Mouse (Mus musculus) limb, embryonic 10.5 days (tissue): ENCODE data around the gene Dnah3. TPM values are rescaled to one million over a fixed set of nuclear protein-coding genes. Genes with fewer than 3 reads are reported as not detected.

Source experiments
- DNase-seq: peaks from one replicate; pipeline ENCODE4 v3.0.0-alpha.2; 2017; ENCODE audit warnings: low spot score
- H3K27ac ChIP-seq: fragments of 300-500 bp; sonication (generic); 2 replicates; pipeline ENCODE4 v1.5.1; 2016; ENCODE audit warnings: mild to moderate bottlenecking
- H3K27me3 ChIP-seq: fragments of 300-500 bp; sonication (generic); 2 replicates; pipeline ENCODE4 v1.6.1; 2016; ENCODE audit warnings: low read depth, mild to moderate bottlenecking; ENCODE audit not compliant: poor library complexity, severe bottlenecking
- H3K36me3 ChIP-seq: fragments of 300-500 bp; sonication (generic); 2 replicates; pipeline ENCODE4 v1.6.1; 2016; ENCODE audit warnings: mild to moderate bottlenecking, moderate library complexity
- H3K4me1 ChIP-seq: fragments of 300-500 bp; sonication (generic); 2 replicates; pipeline ENCODE4 v1.6.1; 2016
- H3K4me3 ChIP-seq: fragments of 300-500 bp; sonication (generic); 2 replicates; pipeline ENCODE4 v1.5.1; 2016; ENCODE audit warnings: mild to moderate bottlenecking, moderate library complexity
- H3K9me3 ChIP-seq: fragments of 300-500 bp; sonication (generic); replicated peaks from 2 replicates; pipeline ENCODE4 v1.6.1; 2016; ENCODE audit warnings: mild to moderate bottlenecking
- WGBS: fragments of 180-500 bp; shearing (Covaris S2); methylation state at CpG from one replicate; pipeline ENCODE4 v1.1.7; 2016; 5-methylcytosine and 5-hydroxymethylcytosine counted together
- polyA plus RNA-seq: library from polyadenylated mRNA; unstranded; fragments of >200 nt; fragmentation: Nextera tagmentation; extraction: Ambion mirVana; gene quantifications from 2 replicates; pipeline ENCODE4 v1.2.1, GENCODE M21; 2016

The Dnah3 gene
- polyA plus RNA-seq, result not detected in 2 replicates

DNA sequence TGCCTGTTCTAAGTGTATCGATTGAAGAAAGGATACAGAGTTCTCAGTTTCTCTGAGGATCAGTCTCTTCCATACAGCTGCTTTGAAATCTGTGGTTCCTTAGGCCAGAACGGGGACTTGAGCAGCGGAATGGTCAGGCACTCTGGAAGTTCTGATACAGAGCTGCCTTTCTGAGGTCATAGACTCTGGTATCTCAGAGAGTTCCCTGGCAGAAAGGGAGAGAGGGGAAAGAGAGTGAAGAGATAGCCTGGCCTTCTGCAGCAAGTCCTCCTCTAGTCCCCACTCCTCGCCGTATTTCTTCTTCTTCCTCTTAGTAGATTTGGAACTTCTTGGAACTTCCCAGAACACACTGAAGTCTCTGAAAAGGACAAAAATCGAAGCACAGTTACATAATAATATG lies at the start of gene Dnah3:
Gene Dnah3 (minus strand): TSS at position 101 of the 400 bp plus-strand sequence.
- H3K4me1 ChIP-seq, result peaks cover 15% of the 10 kb centered on the region
- 85% methylated on average over 6 of the region's 6 CpGs for WGBS

DNA sequence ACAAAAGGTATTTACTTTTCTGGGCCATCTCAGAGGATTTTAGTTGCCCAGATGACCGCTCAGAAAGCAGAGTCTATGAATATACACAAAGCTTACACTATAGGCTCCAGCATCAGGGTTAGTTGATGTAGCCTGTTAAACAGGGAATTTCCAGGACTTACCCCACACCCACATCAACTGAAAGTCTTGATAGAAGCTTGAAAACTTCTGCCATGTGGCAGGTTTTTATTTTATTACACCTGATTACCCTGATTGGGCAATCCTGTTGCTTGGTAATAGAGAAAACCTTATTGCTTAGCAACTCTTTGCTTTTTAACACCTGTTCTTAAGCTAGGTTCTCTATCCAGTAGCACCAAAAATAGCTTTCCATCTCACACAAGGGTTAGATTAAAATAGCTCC lies 47.7 kb upstream of the Dnah3 start:
- Histone ChIP-seq H3K27me3 (no peaks in the 10 kb centered on the region), H3K9me3 (no peaks in the 10 kb centered on the region), H3K27ac (no peak overlapping the region), H3K4me3 (no peak overlapping the region), H3K36me3 (no peaks in the 10 kb centered on the region), H3K4me1 (no peaks in the 10 kb centered on the region)
- DNase-seq, result no peak
- 89% methylated on average over 1 of the region's 1 CpGs for WGBS

More for the DNA sequence above, at the start of gene Dnah3:
- Histone ChIP-seq H3K27me3 (0 out of 2 replicates have a peak, but pooled peaks cover 10% of the 10 kb centered on the region), H3K9me3 (no peaks in the 10 kb centered on the region), H3K36me3 (no peaks in the 10 kb centered on the region), H3K27ac (no peak within 1 kb of the TSS), H3K4me3 (no peak within 1 kb of the TSS)
- no peak for DNase-seq

DNA sequence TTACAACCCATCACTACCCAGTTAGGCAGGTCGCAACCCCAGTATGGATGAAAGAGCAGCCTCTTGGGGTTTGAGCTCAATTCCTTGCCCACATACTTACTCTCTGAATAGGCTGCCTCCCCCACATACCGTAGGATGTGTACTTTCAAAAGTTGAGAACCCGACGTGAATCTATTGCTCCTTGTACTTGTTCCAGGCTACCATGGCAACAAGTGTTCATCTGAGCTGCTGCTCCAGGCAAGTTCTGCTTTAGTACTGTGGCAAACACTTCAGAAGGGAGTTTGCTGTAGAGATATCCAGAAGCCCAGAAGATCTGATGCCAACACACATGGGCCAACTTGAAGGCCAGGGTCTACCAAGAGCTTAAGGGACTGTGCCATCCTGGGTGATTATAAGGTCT lies 33.9 kb upstream of the Dnah3 start:
- 87% methylated on average over 4 of the region's 4 CpGs for WGBS
- Histone ChIP-seq H3K9me3 (no peaks in the 10 kb centered on the region), H3K27me3 (no peaks in the 10 kb centered on the region), H3K27ac (no peak overlapping the region), H3K4me1 (peaks cover 31% of the 10 kb centered on the region), H3K4me3 (no peak overlapping the region), H3K36me3 (no peaks in the 10 kb centered on the region)
- DNase-seq, result no peak

DNA sequence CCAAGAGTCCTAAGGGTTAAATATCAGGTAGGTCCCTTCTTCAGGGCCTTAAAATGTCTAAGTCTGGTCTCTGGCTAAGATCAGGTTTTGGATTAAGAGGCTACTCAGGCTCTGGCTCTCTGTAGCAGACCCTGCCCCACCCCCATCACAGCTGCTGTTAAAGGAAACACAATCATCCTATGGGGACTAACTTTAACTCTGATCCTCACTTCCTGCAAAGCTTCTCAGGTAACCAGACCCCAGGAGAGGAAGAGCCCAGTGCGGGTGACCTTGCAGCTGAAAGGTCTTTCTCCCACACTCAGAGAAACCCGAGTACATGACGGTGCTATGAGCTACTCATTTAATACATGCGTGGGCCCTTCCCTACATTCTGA lies 32.6 kb upstream of the Dnah3 start:
- DNase-seq, result peak; percentile 58
- Histone ChIP-seq H3K9me3 (no peaks in the 10 kb centered on the region), H3K36me3 (no peaks in the 10 kb centered on the region), H3K4me3 (no peak overlapping the region), H3K4me1 (peaks cover 31% of the 10 kb centered on the region), H3K27me3 (no peaks in the 10 kb centered on the region), H3K27ac (peak overlapping the region; percentile 80)
- WGBS, result 24% methylated on average over 4 of the region's 4 CpGs

DNA sequence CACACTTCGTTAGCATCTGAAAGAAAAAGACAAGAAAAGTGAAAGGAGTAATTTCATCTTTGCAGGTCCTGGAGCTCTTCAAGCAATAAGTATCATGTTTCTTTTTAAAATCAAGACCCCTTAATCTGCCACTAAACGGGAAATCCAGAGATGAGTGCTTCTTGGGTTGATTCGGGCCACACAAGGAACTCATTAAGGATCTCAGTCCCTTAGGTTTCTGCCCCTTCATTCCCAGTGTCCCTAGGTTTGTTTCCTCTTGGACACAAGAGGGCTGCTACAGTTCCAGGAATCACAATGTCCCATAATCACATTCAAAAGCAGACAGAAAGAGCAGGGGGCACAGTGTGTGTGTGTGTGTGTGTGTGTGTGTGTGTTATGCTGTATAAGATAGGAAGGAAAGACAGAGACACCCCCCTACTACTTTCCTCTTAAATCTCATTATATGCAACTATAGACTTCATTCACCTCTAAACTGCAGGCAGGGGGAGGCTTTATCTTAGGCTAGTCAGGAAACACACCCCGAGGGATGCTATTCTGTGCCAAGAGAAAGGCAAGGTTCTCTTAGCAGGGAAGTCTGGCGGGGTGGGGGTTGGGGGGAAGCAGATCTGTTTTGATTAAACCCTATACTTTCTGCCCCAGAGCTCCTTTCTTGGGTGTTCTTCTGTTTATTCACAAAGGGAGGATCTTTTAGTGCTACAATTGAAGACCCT lies 32.1 kb upstream of the Dnah3 start:
- Histone ChIP-seq H3K36me3 (no peaks in the 10 kb centered on the region), H3K27me3 (no peaks in the 10 kb centered on the region), H3K27ac (peak overlapping the region; percentile 80), H3K4me3 (no peak overlapping the region), H3K4me1 (peaks cover 31% of the 10 kb centered on the region), H3K9me3 (no peaks in the 10 kb centered on the region)
- no peak for DNase-seq
- 27% methylated on average over 5 of the region's 5 CpGs for WGBS

DNA sequence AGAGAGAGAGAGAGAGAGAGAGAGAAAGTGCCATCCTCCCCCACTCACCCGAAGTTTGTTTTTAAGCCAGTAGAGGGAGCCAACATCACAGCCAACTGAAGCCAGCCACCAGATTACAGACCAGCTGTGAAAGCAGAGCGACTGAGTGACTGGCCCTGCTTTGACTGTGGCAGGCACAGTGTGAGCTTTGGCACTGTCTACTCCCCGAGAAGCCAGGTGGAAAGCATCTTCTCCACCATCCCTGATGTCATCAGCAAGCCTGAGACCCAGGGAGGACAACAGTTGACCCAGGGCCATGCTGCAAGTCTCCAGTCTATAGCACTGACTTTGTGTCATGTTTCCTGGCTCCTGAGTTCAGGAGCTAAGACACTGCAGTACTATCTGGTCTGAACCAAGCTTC lies 29.8 kb upstream of the Dnah3 start:
- no peak overlapping the region for H3K4me3 ChIP-seq
- H3K4me1 ChIP-seq, result peaks cover 31% of the 10 kb centered on the region
- no peaks in the 10 kb centered on the region for H3K9me3 ChIP-seq
- H3K27me3 ChIP-seq, result no peaks in the 10 kb centered on the region
- WGBS, result 0% methylated on average over 3 of the region's 3 CpGs
- 0 out of 2 replicates have a peak overlapping the region, but pooled peaks have one; percentile 36 for H3K27ac ChIP-seq
- peak; percentile 78 for DNase-seq
- H3K36me3 ChIP-seq, result no peaks in the 10 kb centered on the region; the same call in 1 of the 2 replicates

DNA sequence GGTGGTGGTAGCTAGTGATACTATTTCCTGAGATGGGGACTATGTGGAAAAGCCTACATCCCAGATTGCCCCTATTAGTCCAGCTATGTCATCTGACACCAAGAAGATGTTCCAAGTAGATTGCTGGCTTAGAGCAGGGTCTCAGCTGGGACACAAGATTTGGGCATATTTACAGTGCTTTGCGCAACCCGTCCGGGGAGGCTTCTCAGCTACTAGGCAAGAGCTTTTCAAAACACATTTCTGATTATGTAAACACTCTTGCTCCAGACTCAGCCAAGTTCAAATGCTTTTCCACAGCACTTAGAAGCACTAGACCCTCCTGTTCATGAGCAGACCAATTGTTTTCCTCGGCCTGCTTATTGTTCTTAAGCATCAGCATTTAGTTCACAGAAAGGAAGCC lies 28.7 kb upstream of the Dnah3 start:
- Histone ChIP-seq H3K27ac (no peak overlapping the region), H3K27me3 (no peaks in the 10 kb centered on the region), H3K9me3 (no peaks in the 10 kb centered on the region), H3K4me3 (no peak overlapping the region), H3K4me1 (peaks cover 31% of the 10 kb centered on the region), H3K36me3 (no peaks in the 10 kb centered on the region; the same call in 1 of the 2 replicates)
- 94% methylated on average over 4 of the region's 4 CpGs for WGBS
- no peak for DNase-seq

DNA sequence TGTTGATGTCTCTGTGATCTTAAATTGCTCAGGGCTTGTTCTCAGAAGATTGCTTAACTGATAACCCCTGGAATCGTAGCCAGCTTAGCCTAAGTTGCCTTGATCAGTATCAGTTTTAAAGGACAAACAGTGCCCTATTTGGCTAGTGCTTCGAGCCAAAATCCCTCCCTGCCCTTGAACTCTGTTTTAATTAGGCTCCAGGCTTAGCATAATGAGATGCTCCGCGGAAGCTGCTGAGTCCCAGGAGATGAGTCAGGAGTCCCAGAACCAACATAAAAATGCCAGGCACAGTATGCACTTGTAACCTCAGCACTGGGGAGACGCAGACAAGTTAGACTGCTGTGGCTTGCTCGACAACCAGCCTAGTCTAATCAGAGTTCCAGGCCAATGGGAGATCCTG lies 22.4 kb upstream of the Dnah3 start:
- H3K36me3 ChIP-seq, result no peaks in the 10 kb centered on the region; the same call in 1 of the 2 replicates
- no peaks in the 10 kb centered on the region for H3K4me1 ChIP-seq
- H3K27ac ChIP-seq, result no peak overlapping the region
- H3K4me3 ChIP-seq, result no peak overlapping the region
- no peaks in the 10 kb centered on the region for H3K27me3 ChIP-seq
- DNase-seq, result no peak
- 43% methylated on average over 6 of the region's 6 CpGs for WGBS
- H3K9me3 ChIP-seq, result no peaks in the 10 kb centered on the region

DNA sequence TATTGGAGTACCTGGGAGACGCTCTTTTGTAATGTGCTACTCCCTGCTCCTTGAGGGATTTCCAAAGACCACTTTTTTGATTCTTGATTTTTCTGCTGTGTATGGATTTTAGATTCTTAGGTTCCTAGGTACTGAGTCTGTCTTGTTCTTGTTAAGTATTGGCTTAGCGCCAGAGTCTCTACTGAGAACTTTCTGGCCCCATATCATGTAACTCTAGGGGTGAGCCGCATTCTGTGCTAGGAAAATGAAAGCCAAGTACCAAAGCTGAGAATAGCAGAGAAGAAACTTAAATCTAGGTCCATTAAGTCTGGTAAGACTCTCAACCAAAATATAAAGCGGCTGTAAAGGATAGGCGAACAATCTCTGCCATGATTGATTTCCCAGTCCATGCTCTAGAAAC lies 21.9 kb upstream of the Dnah3 start:
- DNase-seq, result no peak
- H3K9me3 ChIP-seq, result no peaks in the 10 kb centered on the region
- WGBS, result 87% methylated on average over 5 of the region's 5 CpGs
- H3K27ac ChIP-seq, result no peak overlapping the region
- H3K4me1 ChIP-seq, result no peaks in the 10 kb centered on the region
- no peaks in the 10 kb centered on the region; the same call in 1 of the 2 replicates for H3K36me3 ChIP-seq
- no peak overlapping the region for H3K4me3 ChIP-seq
- H3K27me3 ChIP-seq, result no peaks in the 10 kb centered on the region

DNA sequence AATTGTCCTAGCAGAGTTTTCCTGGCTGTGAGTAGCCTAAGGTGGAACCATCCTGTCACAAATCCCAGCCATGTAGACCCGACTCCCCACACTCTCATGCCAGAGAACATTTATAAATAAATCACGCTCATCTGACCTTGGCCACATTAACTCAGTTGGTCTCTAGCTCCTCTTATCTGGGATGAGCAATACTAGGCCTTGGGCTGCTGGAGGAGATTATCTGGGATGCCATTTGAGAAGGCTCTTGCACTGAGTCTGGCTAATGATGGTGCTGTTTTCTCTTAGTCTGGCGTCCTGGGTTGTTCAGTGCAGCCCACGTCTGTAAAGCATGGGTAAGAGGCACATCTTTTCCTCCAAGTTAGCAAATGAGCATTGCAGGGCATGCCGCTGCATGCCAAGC lies 14.6 kb upstream of the Dnah3 start:
- Histone ChIP-seq H3K4me1 (no peaks in the 10 kb centered on the region), H3K27ac (no peak overlapping the region), H3K9me3 (no peaks in the 10 kb centered on the region), H3K4me3 (no peak overlapping the region), H3K27me3 (no peaks in the 10 kb centered on the region), H3K36me3 (no peaks in the 10 kb centered on the region)
- WGBS, result 78% methylated on average over 5 of the region's 5 CpGs
- no peak for DNase-seq

DNA sequence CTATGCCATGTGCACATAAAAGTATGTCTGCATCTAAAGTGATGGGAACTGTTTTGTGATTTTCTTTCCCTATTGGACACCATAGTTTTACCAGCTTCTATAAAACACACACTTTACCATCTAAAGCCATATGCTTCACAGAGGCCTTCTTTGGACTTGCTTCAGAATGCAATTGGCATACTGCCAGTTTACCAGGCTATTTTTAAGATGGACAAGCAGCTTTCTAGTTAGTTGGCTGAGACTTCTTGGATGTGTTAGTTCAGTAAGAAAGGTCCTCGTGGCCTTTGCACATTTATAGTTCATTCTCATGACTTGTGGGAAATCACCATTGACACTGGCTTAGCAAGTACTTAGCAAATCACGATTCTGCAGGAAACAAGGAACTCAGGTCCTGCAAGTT lies 11.3 kb upstream of the Dnah3 start:
- Histone ChIP-seq H3K36me3 (no peaks in the 10 kb centered on the region), H3K27ac (no peak overlapping the region), H3K4me1 (peaks cover 16% of the 10 kb centered on the region), H3K27me3 (peaks cover 12% of the 10 kb centered on the region; the same call in 1 of the 2 replicates), H3K4me3 (no peak overlapping the region), H3K9me3 (no peaks in the 10 kb centered on the region)
- no peak for DNase-seq
- 92% methylated on average over 2 of the region's 2 CpGs for WGBS

DNA sequence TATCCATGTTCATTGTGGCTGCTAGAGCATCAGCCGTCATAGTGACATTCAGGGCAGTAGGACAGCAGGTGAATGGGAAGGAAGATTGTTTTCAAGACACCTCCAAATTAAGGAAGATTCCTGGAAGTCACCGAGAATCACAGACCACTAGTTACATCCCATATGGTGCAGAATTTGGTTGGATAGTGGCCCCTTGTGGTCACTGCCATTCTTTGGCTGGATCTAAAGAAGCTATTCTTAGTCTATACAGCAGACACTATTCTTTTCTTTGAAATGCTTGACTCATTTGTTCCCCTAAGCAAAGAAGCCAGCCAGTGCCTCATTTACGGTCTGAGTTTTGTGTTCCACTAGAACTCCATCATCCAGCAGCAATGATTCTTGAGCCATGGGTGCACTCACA lies 9.9 kb upstream of the Dnah3 start:
- DNase-seq, result no peak
- Histone ChIP-seq H3K27me3 (peaks cover 12% of the 10 kb centered on the region; the same call in 1 of the 2 replicates), H3K4me1 (peaks cover 16% of the 10 kb centered on the region), H3K4me3 (no peak overlapping the region), H3K9me3 (no peaks in the 10 kb centered on the region), H3K27ac (no peak overlapping the region), H3K36me3 (no peaks in the 10 kb centered on the region)
- WGBS, result 76% methylated on average over 3 of the region's 3 CpGs

DNA sequence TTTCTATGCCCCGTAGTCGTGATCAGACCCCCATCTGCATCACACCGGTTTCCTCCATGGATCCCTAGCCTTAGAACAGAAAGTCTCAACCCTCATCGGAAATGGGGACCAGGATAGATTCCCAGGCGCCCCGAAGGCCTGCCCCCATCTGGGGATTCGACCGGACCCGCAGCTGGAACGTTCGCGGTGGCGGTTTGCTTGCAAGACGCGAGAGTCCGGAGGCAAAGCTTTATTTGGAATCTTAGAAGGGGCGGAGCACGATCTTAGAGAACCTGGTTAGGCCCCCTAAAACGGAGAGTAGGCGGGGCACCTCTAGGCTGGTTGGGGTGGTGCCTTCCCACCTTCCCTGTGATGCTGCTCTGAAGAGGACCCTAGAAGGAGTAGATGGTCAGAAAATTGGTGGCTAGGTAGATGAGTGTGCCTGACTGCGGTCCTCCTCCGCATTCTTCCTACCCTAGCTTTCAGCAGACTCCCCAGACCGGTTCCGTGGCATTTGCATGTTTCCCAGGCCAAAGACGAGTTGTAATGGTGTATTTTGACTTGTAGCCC lies 8.0 kb upstream of the Dnah3 start:
- Histone ChIP-seq H3K27me3 (peaks cover 12% of the 10 kb centered on the region; the same call in 1 of the 2 replicates), H3K27ac (peak overlapping the region; percentile 73; the same call in 1 of the 2 replicates), H3K4me3 (peak overlapping the region; percentile 63), H3K9me3 (no peaks in the 10 kb centered on the region), H3K4me1 (peaks cover 16% of the 10 kb centered on the region), H3K36me3 (no peaks in the 10 kb centered on the region)
- peak; percentile 56 for DNase-seq
- 1% methylated on average over 25 of the region's 25 CpGs for WGBS
